Mouse (Mus musculus) brain, embryonic 14.5 days (tissue): ENCODE measurements around the gene Slc22a23. TPM values are rescaled to one million over a fixed set of nuclear protein-coding genes. Genes with fewer than 3 reads are reported as not detected.

ENCODE experiments used
- DNase-seq: peaks from one replicate; pipeline ENCODE4 v3.0.0-alpha.2; 2011; ENCODE audit warnings: low read depth
- CTCF ChIP-seq: fragments of 200-500 bp; IDR thresholded peaks from 2 replicates; pipeline ENCODE4 v1.5.1; 2012; ENCODE audit warnings: inconsistent platforms, mild to moderate bottlenecking, moderate library complexity, borderline replicate concordance; ENCODE audit not compliant: insufficient read depth, insufficient read length; ENCODE audit errors: extremely low read depth
- POLR2A ChIP-seq: fragments of 200-500 bp; IDR thresholded peaks from 2 replicates; pipeline ENCODE4 v1.6.1; 2012; ENCODE audit warnings: mild to moderate bottlenecking, inconsistent platforms, borderline replicate concordance; ENCODE audit not compliant: poor library complexity, insufficient read depth, insufficient read length, severe bottlenecking; ENCODE audit errors: extremely low read depth
- polyA plus RNA-seq: library from polyadenylated mRNA; depleted of rRNA; stranded (reverse); fragments of >200 nt; gene quantifications from 2 replicates; pipeline ENCODE4 v1.2.3, GENCODE M21; 2012

Gene Slc22a23
- polyA plus RNA-seq, 1 experiment: 87.6 TPM

DNA sequence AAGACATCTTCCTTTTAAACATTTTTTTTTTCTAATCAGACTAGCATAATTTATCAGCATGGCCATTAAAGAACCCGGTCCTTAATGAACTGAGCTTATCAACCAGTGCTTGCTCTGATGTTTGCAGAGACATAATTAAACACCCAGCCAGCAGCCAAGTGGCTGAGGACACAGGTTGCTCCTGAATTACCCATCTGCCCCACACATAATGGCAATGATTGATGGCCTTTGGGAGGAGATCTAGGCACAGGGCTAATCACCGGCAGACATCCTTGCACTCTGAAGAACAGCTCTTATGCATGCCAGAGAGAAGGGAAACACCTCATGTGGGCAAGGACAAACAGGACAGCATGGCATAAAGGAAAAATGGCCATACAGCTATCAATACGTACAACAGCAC lies 102.8 kb downstream of the Slc22a23 start:
- DNase-seq: peak; percentile 72

DNA sequence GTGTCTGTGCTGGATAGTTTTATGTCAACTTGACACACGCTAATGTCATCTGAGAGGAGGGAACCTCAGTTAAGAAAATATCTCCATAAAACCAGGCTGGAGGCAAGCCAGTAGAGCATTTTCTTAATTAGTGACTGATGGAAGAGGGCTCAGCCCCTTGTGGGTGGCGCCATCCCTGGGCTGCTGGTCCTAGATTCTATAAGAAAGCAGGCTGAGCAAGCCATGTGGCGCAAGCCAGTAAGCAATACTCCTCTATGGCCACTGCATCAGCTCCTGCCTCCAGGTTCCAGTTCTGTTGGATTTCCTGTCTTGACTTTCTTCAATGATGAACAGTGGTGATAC lies 104.9 kb downstream of the Slc22a23 start:
- peak; percentile 70 for DNase-seq
- TF ChIP-seq CTCF (no peak), POLR2A (no peak)

More for the DNA sequence above, 102.8 kb downstream of the Slc22a23 start:
- TF ChIP-seq POLR2A (no peak), CTCF (no peak)

DNA sequence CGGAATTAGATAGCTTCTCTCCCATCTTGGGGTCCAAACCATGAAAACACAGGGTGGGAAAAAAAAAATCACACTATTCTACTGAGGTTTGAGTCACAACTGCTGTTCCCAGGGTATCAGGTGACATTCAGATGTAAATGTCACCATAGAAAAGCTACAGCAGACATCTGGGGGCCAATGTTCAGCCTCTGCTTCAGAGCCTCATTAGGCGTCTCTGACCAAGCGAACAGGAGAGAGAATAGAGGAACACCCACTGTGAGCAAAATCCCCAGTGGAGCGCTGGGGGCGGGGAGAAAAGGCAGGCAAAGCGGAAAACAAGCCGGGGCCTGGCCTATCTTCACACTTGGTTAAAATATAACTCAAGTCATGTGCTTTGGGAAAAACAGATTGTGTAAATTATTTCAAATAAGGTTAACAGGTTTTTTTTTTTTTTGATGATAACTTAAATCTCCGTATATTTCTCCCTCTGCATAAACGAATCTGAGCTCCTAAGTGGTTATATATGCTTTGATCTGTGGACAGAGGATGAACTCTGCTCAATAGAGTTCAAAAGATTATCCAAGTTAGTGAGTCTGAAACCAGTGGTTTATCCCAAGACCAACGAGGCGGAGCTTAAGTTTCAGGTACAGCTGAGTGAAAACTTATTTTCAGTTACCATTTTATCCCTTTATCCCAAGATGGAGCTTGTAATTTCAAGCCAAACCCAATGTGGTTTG lies 105.5 kb downstream of the Slc22a23 start:
- TF ChIP-seq POLR2A (no peak), CTCF (no peak)
- peak; percentile 93 for DNase-seq

- TF ChIP-seq CTCF: no peak
- no peak for TF ChIP-seq POLR2A
- peak; percentile 92 for DNase-seq
Observed at GRCm38 (mm10) chr13:34238646-34239290, 106.2 kb downstream of the Slc22a23 start.

GRCm38 (mm10) chr13:34235056-34235455 lies 109.9 kb downstream of the Slc22a23 start:
- TF ChIP-seq CTCF (no peak), POLR2A (no peak)
- DNase-seq: no peak

- DNase-seq: no peak
- no peak for TF ChIP-seq CTCF
- TF ChIP-seq POLR2A: no peak
Observed at GRCm38 (mm10) chr13:34234439-34234838, 110.5 kb downstream of the Slc22a23 start.

GRCm38 (mm10) chr13:34232992-34233391 lies 112.0 kb downstream of the Slc22a23 start:
- TF ChIP-seq POLR2A: no peak
- no peak for TF ChIP-seq CTCF
- DNase-seq: no peak

DNA sequence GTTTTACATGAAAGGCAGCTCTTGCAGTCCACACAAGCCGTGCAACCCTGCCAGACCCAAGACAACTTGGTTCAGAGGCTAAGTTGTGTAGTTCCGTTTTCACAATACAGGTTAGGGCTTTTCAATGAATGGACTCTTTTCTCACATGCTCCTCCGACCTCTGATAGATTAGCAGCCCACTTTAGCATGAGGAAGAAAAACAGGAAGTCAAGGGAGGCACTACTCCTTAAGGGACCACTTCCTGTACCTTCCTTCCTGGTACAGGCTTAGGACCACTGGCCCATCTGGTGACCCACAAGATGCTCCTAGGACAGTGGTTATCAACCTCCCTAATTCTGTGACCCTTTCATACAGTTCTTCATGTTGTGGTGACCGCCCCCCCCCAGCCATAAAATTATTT lies 116.1 kb downstream of the Slc22a23 start:
- no peak for TF ChIP-seq CTCF
- no peak for TF ChIP-seq POLR2A

DNA sequence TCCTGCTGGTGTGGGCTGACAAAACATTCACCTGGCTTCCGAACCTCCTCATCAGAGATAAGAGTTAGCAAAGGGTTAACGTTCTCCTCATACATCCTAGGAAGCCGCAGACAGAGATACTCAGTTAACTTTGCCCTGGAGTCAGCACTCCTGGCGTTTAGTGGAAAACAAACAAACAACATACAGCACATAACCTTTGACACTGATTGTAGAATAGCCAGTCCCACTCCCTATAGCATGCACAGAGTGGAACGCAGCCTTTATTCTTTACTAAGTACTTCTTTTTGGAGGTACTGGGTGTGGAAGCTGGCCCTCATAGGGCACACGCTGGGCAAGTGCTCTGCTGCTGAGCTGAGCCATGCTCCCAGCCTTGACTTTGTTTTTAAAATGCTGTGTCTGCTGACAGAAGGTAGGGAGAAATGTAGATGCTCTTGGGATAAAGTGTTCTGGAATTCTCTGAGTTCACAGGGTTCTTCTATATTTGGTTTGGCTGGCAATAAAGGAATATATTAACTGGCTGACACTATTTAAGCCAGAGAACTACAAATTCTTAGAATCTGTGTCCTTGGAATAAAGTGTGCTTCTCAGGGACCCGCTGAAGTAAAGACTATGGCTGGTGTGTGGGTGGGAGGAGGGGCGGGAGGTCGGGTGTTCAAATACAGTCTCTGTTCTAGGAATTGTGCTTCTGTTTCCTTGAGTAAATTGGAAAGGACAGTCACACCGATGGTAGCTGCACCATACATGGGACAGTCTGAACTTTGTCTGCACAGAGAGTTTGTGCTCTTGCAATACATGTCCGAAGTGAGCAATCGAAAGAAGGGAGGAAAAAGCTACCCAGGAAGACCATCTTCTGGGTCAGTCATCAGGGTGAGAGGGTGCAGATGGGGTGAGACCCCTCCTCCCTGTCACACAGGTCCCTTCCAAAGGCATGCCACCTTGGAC lies 117.0 kb downstream of the Slc22a23 start:
- DNase-seq: no peak
- TF ChIP-seq CTCF: no peak
- TF ChIP-seq POLR2A: no peak

More for the DNA sequence above, 116.1 kb downstream of the Slc22a23 start:
- DNase-seq: no peak

GRCm38 (mm10) chr13:34226940-34227339 lies 118.0 kb downstream of the Slc22a23 start:
- DNase-seq: peak; percentile 58
- TF ChIP-seq POLR2A: no peak

GRCm38 (mm10) chr13:34222985-34223384 lies 122.0 kb downstream of the Slc22a23 start:
- TF ChIP-seq CTCF (no peak), POLR2A (no peak)
- peak; percentile 77 for DNase-seq
